Mouse (Mus musculus): ENCODE measurements around the gene Lmo4. TPM values are rescaled to one million over a fixed set of nuclear protein-coding genes. Genes with fewer than 3 reads are reported as not detected.

The Lmo4 gene
- total and polyA plus RNA-seq, 2 experiments: 4.4 to 17.3 TPM

- no peaks in the 10 kb centered on the region for H3K4me1 ChIP-seq (ENCODE audit: control insufficient read depth, insufficient read depth, low read length)
- H3K27me3 ChIP-seq (ENCODE audit: control insufficient read depth, insufficient read depth, low read length): no peaks in the 10 kb centered on the region
- H3K79me2 ChIP-seq (ENCODE audit: control insufficient read depth, insufficient read depth, low read length): no peaks in the 10 kb centered on the region
- H3K27ac ChIP-seq (replicated peaks; ENCODE audit: insufficient read depth, low read depth, low read length): no peak overlapping the region
- 90% methylated on average over 8 of the region's 8 CpGs for WGBS
- H3K9ac ChIP-seq (ENCODE audit: low read depth, low read length): no peak overlapping the region
- H3K36me3 ChIP-seq (ENCODE audit: control insufficient read depth, insufficient read depth, low read length): no peaks in the 10 kb centered on the region
- DNase-seq (ENCODE audit: extremely low read depth, low read depth, low spot score): no peak
- H3K4me3 ChIP-seq (ENCODE audit: insufficient read depth, low read depth, low read length): no peak overlapping the region
- TF ChIP-seq CTCF (IDR thresholded peaks at IDR 0.05; ENCODE audit: low read depth, low read length): no peak
- no peak for TF ChIP-seq POLR2A (IDR thresholded peaks at IDR 0.05; ENCODE audit: extremely low read depth, insufficient read depth, low read length)
Observed at GRCm38 (mm10) chr3:144166439-144167155, 38.4 kb downstream of the Lmo4 start.

- no peak overlapping the region for H3K4me3 ChIP-seq (ENCODE audit: insufficient read depth, low read depth, low read length)
- WGBS: 90% methylated on average over 12 of the region's 12 CpGs
- H3K4me1 ChIP-seq (ENCODE audit: control insufficient read depth, insufficient read depth, low read length): no peaks in the 10 kb centered on the region
- no peaks in the 10 kb centered on the region for H3K79me2 ChIP-seq (ENCODE audit: control insufficient read depth, insufficient read depth, low read length)
- no peak overlapping the region for H3K9ac ChIP-seq (ENCODE audit: low read depth, low read length)
- no peak overlapping the region for H3K27ac ChIP-seq (replicated peaks; ENCODE audit: insufficient read depth, low read depth, low read length)
- no peaks in the 10 kb centered on the region for H3K36me3 ChIP-seq (ENCODE audit: control insufficient read depth, insufficient read depth, low read length)
- no peaks in the 10 kb centered on the region for H3K27me3 ChIP-seq (ENCODE audit: control insufficient read depth, insufficient read depth, low read length)
- no peak for DNase-seq (ENCODE audit: extremely low read depth, low read depth, low spot score)
- TF ChIP-seq CTCF (IDR thresholded peaks at IDR 0.05; ENCODE audit: low read depth, low read length) (no peak), POLR2A (IDR thresholded peaks at IDR 0.05; ENCODE audit: extremely low read depth, insufficient read depth, low read length) (no peak)
Observed at GRCm38 (mm10) chr3:144165439-144165838, 39.6 kb downstream of the Lmo4 start.

- Histone ChIP-seq H3K4me3 (ENCODE audit: insufficient read depth, low read depth, low read length) (no peak overlapping the region), H3K79me2 (ENCODE audit: control insufficient read depth, insufficient read depth, low read length) (no peaks in the 10 kb centered on the region), H3K27me3 (ENCODE audit: control insufficient read depth, insufficient read depth, low read length) (no peaks in the 10 kb centered on the region), H3K36me3 (ENCODE audit: control insufficient read depth, insufficient read depth, low read length) (no peaks in the 10 kb centered on the region), H3K27ac (replicated peaks; ENCODE audit: insufficient read depth, low read depth, low read length) (no peak overlapping the region), H3K9ac (ENCODE audit: low read depth, low read length) (no peak overlapping the region), H3K4me1 (ENCODE audit: control insufficient read depth, insufficient read depth, low read length) (no peaks in the 10 kb centered on the region)
- 58% methylated on average over 9 of the region's 9 CpGs for WGBS
- TF ChIP-seq POLR2A (IDR thresholded peaks at IDR 0.05; ENCODE audit: extremely low read depth, insufficient read depth, low read length): no peak
- TF ChIP-seq CTCF (IDR thresholded peaks at IDR 0.05; ENCODE audit: low read depth, low read length): no peak
- DNase-seq (ENCODE audit: extremely low read depth, low read depth, low spot score): no peak
Observed at GRCm38 (mm10) chr3:144164665-144165385, 40.2 kb downstream of the Lmo4 start.

- DNase-seq (ENCODE audit: extremely low read depth, low read depth, low spot score): no peak
- 90% methylated on average over 2 of the region's 2 CpGs for WGBS
- Histone ChIP-seq H3K27me3 (ENCODE audit: control insufficient read depth, insufficient read depth, low read length) (no peaks in the 10 kb centered on the region), H3K4me3 (ENCODE audit: insufficient read depth, low read depth, low read length) (no peak overlapping the region), H3K36me3 (ENCODE audit: control insufficient read depth, insufficient read depth, low read length) (no peaks in the 10 kb centered on the region), H3K79me2 (ENCODE audit: control insufficient read depth, insufficient read depth, low read length) (no peaks in the 10 kb centered on the region), H3K27ac (replicated peaks; ENCODE audit: insufficient read depth, low read depth, low read length) (no peak overlapping the region), H3K4me1 (ENCODE audit: control insufficient read depth, insufficient read depth, low read length) (no peaks in the 10 kb centered on the region), H3K9ac (ENCODE audit: low read depth, low read length) (no peak overlapping the region)
- TF ChIP-seq CTCF (IDR thresholded peaks at IDR 0.05; ENCODE audit: low read depth, low read length) (no peak), POLR2A (IDR thresholded peaks at IDR 0.05; ENCODE audit: extremely low read depth, insufficient read depth, low read length) (no peak)
Observed at GRCm38 (mm10) chr3:144163718-144164117, 41.3 kb downstream of the Lmo4 start.

- DNase-seq (ENCODE audit: extremely low read depth, low read depth, low spot score): no peak
- no peaks in the 10 kb centered on the region for H3K4me1 ChIP-seq (ENCODE audit: control insufficient read depth, insufficient read depth, low read length)
- no peak overlapping the region for H3K27ac ChIP-seq (replicated peaks; ENCODE audit: insufficient read depth, low read depth, low read length)
- H3K9ac ChIP-seq (ENCODE audit: low read depth, low read length): no peak overlapping the region
- no peak overlapping the region for H3K4me3 ChIP-seq (ENCODE audit: insufficient read depth, low read depth, low read length)
- no peaks in the 10 kb centered on the region for H3K79me2 ChIP-seq (ENCODE audit: control insufficient read depth, insufficient read depth, low read length)
- H3K27me3 ChIP-seq (ENCODE audit: control insufficient read depth, insufficient read depth, low read length): no peaks in the 10 kb centered on the region
- H3K36me3 ChIP-seq (ENCODE audit: control insufficient read depth, insufficient read depth, low read length): no peaks in the 10 kb centered on the region
- WGBS: 49% methylated on average over 8 of the region's 8 CpGs
- no peak for TF ChIP-seq POLR2A (IDR thresholded peaks at IDR 0.05; ENCODE audit: extremely low read depth, insufficient read depth, low read length)
- no peak for TF ChIP-seq CTCF (IDR thresholded peaks at IDR 0.05; ENCODE audit: low read depth, low read length)
Observed at GRCm38 (mm10) chr3:144162156-144162555, 42.9 kb downstream of the Lmo4 start.

- Histone ChIP-seq H3K9ac (ENCODE audit: low read depth, low read length) (no peak overlapping the region), H3K36me3 (ENCODE audit: control insufficient read depth, insufficient read depth, low read length) (no peaks in the 10 kb centered on the region), H3K27me3 (ENCODE audit: control insufficient read depth, insufficient read depth, low read length) (no peaks in the 10 kb centered on the region), H3K4me1 (ENCODE audit: control insufficient read depth, insufficient read depth, low read length) (no peaks in the 10 kb centered on the region), H3K4me3 (ENCODE audit: insufficient read depth, low read depth, low read length) (no peak overlapping the region), H3K79me2 (ENCODE audit: control insufficient read depth, insufficient read depth, low read length) (no peaks in the 10 kb centered on the region), H3K27ac (replicated peaks; ENCODE audit: insufficient read depth, low read depth, low read length) (no peak overlapping the region)
- DNase-seq (ENCODE audit: extremely low read depth, low read depth, low spot score): no peak
- TF ChIP-seq POLR2A (IDR thresholded peaks at IDR 0.05; ENCODE audit: extremely low read depth, insufficient read depth, low read length) (no peak), CTCF (IDR thresholded peaks at IDR 0.05; ENCODE audit: low read depth, low read length) (no peak)
- 73% methylated on average over 2 of the region's 2 CpGs for WGBS
Observed at GRCm38 (mm10) chr3:144161261-144161660, 43.8 kb downstream of the Lmo4 start.
